Mouse (Mus musculus): ENCODE data around the gene Metrnl.

Gene Metrnl

DNA sequence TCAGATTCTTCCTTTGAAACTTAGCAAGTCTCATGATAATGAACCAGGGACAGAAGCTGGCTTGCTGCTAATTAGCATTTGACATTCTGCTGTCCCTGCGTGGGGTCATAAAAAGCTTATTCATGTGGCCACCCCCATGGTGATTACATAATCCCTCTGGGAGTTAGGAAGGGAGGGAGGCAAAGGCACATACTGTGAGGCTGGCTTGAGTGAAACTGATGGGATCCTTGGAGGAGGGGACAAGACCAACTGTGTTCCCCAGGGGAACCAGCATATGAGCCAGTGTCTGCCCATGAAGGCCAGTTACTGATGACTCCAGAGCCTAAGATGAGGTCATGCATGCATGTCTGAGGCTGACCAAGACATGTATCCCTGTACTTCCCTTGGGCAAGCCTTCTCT lies 33.5 kb downstream of the Metrnl start:
- DNase-seq (ENCODE audit: low spot score in 2 of 2) = no peak

DNA sequence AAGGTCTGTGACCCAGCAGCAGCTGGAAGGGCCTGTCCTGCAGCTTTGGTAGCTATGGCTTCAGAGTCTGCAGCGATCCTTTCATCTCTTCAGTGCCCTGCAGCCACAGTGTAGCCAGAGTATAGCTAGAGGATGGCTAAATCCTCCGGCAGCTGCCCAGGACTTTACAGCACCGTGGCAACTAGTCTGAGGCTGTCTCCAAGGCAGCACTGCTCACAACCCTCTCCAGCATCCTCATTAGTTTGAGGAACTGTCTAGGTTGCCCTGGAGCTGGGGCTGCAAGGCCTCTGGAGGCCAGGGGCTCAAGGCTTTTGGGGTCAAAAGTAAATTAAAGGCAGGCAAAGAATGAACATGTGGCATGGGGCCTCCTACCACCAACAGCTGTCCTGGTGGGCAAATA lies 37.3 kb downstream of the Metrnl start:
- no peak for DNase-seq (ENCODE audit: low spot score in 2 of 2)

DNA sequence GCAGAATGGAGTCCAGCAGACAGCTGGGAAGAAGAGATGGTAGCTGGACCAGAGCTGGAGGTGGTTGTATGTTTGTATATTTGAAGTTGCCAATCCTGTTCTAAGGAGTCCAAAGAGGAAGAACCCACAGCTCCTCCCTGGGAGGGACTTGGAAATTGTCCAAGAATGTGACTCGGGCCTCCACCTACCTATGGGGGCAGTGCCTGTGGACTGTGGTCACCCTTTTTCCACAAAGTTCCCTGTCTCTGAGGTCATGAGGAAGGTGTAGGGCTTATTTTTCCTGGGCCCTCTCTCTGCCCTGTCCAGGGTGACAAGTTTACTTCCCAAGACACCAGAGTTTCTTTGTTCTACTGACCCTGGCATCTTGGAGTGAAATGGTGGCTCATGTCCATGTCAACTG lies 39.6 kb downstream of the Metrnl start:
- no peak for DNase-seq (ENCODE audit: low spot score in 2 of 2)

DNA sequence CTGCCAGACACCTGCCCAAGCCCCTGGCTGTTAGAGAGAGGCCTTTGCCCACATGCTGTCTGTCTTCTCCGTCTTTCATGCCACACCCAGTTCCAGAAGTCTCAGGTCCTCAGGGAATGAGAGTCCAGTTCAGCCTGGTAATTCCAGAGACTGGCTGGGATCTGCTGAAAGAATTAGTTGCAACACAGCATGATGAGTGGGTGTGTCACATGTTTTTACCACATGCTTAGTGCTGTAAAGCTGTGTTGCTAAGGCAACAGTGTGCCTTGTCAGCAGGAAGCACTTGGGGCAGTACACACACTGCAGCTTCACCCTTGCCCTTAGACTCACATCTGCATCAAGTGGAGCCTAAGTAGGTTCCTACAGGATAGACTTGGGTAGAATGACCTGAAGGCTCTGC lies 40.1 kb downstream of the Metrnl start:
- DNase-seq (ENCODE audit: low spot score in 2 of 2) = peak; percentile 32 to 59

DNA sequence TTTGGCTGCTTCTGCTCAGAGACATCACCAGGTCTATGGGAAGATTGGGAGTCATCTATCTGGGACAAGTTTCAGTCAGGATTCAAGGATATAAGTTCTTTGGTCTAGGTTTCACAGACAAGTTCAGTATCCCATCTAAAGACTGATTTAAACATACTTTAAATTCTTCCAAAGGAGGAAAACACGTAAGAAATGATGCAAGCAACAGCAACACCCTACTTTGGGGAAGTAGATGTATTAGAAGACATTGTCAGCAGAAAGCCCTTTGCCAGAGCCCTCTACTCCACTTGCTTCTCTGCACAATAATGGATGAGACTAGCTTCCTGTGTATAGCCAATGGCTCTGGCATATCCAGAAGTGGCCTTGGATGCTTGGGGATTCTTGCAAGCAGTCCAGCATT lies 41.8 kb downstream of the Metrnl start:
- no peak for DNase-seq (ENCODE audit: low spot score in 2 of 2)

DNA sequence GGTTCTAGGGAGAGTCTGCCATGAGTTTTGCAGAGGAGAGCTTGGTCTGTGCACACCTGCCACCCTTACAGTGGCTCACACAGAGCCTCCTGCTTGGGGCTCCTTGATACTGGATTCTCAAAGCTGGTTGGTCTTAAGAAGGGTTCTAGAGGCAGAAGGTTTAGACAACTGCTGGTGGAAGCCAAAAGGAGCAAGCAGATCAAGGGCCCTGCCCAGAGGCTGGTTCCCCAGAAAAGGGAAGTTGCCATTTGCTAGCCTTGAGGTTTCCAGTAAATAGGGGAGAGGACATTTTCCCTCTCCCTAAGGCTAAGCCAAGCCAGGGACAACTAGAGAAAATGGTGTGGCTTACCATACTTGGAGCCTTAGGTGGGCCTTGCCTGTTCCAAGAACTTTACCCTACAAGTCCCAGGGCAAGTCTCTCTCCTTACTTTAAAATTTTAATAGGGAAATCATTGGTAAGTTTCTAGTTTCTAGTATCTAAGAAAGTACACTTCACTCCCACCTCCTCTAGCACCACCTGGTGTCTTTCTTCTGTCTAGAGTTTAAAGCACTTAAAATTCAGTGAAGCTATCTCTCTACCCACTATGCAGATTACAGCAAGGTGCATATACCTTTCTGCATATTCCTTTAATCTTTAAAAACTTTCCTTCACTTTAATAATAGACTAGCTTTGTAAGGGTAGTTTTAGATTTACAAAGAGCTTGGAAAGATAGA lies 42.7 kb downstream of the Metrnl start:
- no peak for DNase-seq (ENCODE audit: low spot score in 2 of 2)

DNA sequence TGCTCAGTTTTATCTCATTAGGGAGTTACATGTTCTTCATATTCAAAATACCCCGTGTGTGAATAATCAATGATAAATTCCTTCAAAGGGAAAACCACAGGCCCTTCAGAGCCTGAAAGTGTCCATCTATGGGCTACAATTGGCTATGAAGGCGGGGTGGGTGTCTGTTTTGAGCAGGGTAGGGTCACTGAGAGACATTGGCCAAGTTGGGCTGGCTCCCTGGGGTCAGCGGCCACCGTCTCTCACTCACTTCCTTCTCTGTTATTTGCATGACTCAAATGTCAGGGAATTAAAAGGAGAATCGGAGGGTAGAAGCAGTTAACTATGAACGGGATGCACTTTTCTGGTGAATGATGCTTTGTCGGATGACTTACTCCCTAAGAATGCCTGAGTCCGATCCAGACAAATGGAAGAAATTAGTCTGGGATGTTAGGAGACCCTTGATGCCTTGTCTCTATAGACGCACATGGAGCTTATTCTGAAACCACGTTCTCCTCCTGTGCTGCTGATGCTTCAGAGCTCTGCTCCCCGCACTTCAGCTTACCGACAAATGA lies 45.7 kb downstream of the Metrnl start:
- no peak for DNase-seq (ENCODE audit: low spot score in 2 of 2)

DNA sequence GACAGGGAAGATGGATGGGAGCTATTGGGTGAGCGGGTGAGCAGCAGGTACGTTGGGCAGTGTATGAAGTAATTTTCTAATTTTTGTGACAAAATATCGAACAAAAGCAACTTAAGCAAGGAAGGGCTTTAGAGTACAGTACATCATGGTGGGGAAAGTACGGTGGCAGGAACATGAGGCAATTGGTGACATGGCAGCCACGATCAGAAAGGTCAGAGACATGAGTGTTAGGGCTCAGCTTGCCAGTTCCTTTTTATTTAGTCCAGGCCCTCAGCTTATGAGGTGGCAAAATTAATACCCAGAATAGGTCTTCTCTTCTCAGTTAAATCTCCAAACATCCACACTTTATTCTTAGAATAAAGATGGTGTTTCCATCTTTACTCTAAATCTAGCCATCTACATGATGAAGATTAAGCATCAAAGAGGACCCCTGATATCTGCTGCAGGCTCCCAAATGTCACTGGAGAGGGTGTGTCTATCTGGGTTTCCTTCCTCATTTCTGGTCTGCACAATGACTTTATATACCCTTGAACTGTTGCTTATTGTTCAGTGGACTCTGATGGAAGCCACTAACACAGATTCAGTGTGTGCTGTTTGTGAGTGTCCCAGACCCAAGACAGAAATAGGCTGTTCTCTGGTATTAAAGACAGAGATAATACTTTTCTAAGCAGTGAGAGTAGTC lies 46.8 kb downstream of the Metrnl start:
- no peak for DNase-seq (ENCODE audit: low spot score in 2 of 2)

Measured in right cerebral cortex, postnatal 10 days (tissue).